Mouse (Mus musculus): ENCODE measurements around the gene Med26. TPM values are rescaled to one million over a fixed set of nuclear protein-coding genes. Genes with fewer than 3 reads are reported as not detected.
A peak's percentile ranks its signal among the peaks of the same experiment; 100 is the strongest.

Med26 gene
- polyA plus RNA-seq, 1 experiment from 2014 or later: 11.8 TPM

GRCm38 (mm10) chr8:72497911-72498310, 50.2 kb downstream of the Med26 start:
- DNase-seq (ENCODE audit: low spot score) (no peak), ATAC-seq (no peak)
- peaks cover 10% of the 10 kb centered on the region for H3K4me1 ChIP-seq (ENCODE audit: control insufficient read depth, insufficient read depth, low read length)
- WGBS: 89% methylated on average over 1 of the region's 1 CpGs
- H3K4me2 ChIP-seq (ENCODE audit: low read length): no peak overlapping the region
- no peak overlapping the region for H3K27ac ChIP-seq (ENCODE audit: low read depth, low read length)
- peaks cover 25% of the 10 kb centered on the region for H3K36me3 ChIP-seq (ENCODE audit: control insufficient read depth, insufficient read depth, low read length)
- no peak overlapping the region for H3K9ac ChIP-seq (ENCODE audit: low read length)
- no peaks in the 10 kb centered on the region for H3K27me3 ChIP-seq (replicated peaks; ENCODE audit: control insufficient read depth, insufficient read depth, low read length)
- H3K4me3 ChIP-seq (ENCODE audit: low read depth, low read length): no peak overlapping the region
- no peaks in the 10 kb centered on the region for H3K9me3 ChIP-seq (replicated peaks; ENCODE audit: control insufficient read depth, low read length)

GRCm38 (mm10) chr8:72496217-72496616, 51.9 kb downstream of the Med26 start:
- Histone ChIP-seq H3K9me3 (replicated peaks; ENCODE audit: control insufficient read depth, low read length) (no peaks in the 10 kb centered on the region), H3K36me3 (ENCODE audit: control insufficient read depth, insufficient read depth, low read length) (peaks cover 25% of the 10 kb centered on the region), H3K4me1 (ENCODE audit: control insufficient read depth, insufficient read depth, low read length) (peaks cover 15% of the 10 kb centered on the region), H3K4me2 (ENCODE audit: low read length) (no peak overlapping the region), H3K4me3 (ENCODE audit: low read depth, low read length) (no peak overlapping the region), H3K27ac (ENCODE audit: low read depth, low read length) (no peak overlapping the region), H3K27me3 (replicated peaks; ENCODE audit: control insufficient read depth, insufficient read depth, low read length) (no peaks in the 10 kb centered on the region), H3K9ac (ENCODE audit: low read length) (no peak overlapping the region)
- WGBS: 88% methylated on average over 19 of the region's 19 CpGs
- DNase-seq (ENCODE audit: low spot score) (no peak), ATAC-seq (no peak)

- DNase-seq (ENCODE audit: low spot score) (no peak), ATAC-seq (no peak)
- WGBS: 88% methylated on average over 23 of the region's 23 CpGs
- Histone ChIP-seq H3K27me3 (replicated peaks; ENCODE audit: control insufficient read depth, insufficient read depth, low read length) (no peaks in the 10 kb centered on the region), H3K4me3 (ENCODE audit: low read depth, low read length) (no peak overlapping the region), H3K4me1 (ENCODE audit: control insufficient read depth, insufficient read depth, low read length) (peaks cover 19% of the 10 kb centered on the region), H3K9ac (ENCODE audit: low read length) (no peak overlapping the region), H3K4me2 (ENCODE audit: low read length) (no peak overlapping the region), H3K9me3 (replicated peaks; ENCODE audit: control insufficient read depth, low read length) (no peaks in the 10 kb centered on the region), H3K27ac (ENCODE audit: low read depth, low read length) (no peak overlapping the region), H3K36me3 (ENCODE audit: control insufficient read depth, insufficient read depth, low read length) (peaks cover 25% of the 10 kb centered on the region)
These were observed 52.5 kb downstream of the Med26 start for GRCm38 (mm10) chr8:72495411-72496111.

- no peaks in the 10 kb centered on the region for H3K27me3 ChIP-seq (replicated peaks; ENCODE audit: control insufficient read depth, insufficient read depth, low read length)
- peak overlapping the region; percentile 86 for H3K4me2 ChIP-seq (ENCODE audit: low read length)
- peaks cover 19% of the 10 kb centered on the region for H3K4me1 ChIP-seq (ENCODE audit: control insufficient read depth, insufficient read depth, low read length)
- H3K9ac ChIP-seq (ENCODE audit: low read length): peak overlapping the region; percentile 75
- H3K36me3 ChIP-seq (ENCODE audit: control insufficient read depth, insufficient read depth, low read length): peaks cover 30% of the 10 kb centered on the region
- 12% methylated on average over 8 of the region's 8 CpGs for WGBS
- DNase-seq (ENCODE audit: low spot score) (no peak), ATAC-seq (no peak)
- H3K4me3 ChIP-seq (ENCODE audit: low read depth, low read length): peak overlapping the region; percentile 87
- H3K9me3 ChIP-seq (replicated peaks; ENCODE audit: control insufficient read depth, low read length): no peaks in the 10 kb centered on the region
- H3K27ac ChIP-seq (ENCODE audit: low read depth, low read length): peak overlapping the region; percentile 72
These were observed 54.7 kb downstream of the Med26 start for GRCm38 (mm10) chr8:72493381-72493780.

GRCm38 (mm10) chr8:72492622-72493081, 55.4 kb downstream of the Med26 start:
- DNase-seq (ENCODE audit: low spot score): peak; percentile 99
- WGBS: under 1% methylated on average over 38 of the region's 56 CpGs
- Histone ChIP-seq H3K27ac (ENCODE audit: low read depth, low read length) (peak overlapping the region; percentile 72), H3K9ac (ENCODE audit: low read length) (peak overlapping the region; percentile 79), H3K4me2 (ENCODE audit: low read length) (peak overlapping the region; percentile 93), H3K27me3 (replicated peaks; ENCODE audit: control insufficient read depth, insufficient read depth, low read length) (no peaks in the 10 kb centered on the region), H3K36me3 (ENCODE audit: control insufficient read depth, insufficient read depth, low read length) (peaks cover 36% of the 10 kb centered on the region), H3K9me3 (replicated peaks; ENCODE audit: control insufficient read depth, low read length) (no peaks in the 10 kb centered on the region), H3K4me1 (ENCODE audit: control insufficient read depth, insufficient read depth, low read length) (peaks cover 19% of the 10 kb centered on the region), H3K4me3 (ENCODE audit: low read depth, low read length) (peak overlapping the region; percentile 87)
- peak; percentile 98 for ATAC-seq

GRCm38 (mm10) chr8:72491680-72492621, 56.1 kb downstream of the Med26 start, which contains the start of gene Slc35e1:
TSS of gene Slc35e1 (minus strand) at chr8:72492614.
- DNase-seq (ENCODE audit: low spot score): no peak
- ATAC-seq: peak; percentile 62; the same call in 1 of the 2 replicates
- peak within 1 kb of the TSS; percentile 93 for H3K4me2 ChIP-seq (ENCODE audit: low read length)
- H3K27ac ChIP-seq (ENCODE audit: low read depth, low read length): peak within 1 kb of the TSS; percentile 72
- H3K36me3 ChIP-seq (ENCODE audit: control insufficient read depth, insufficient read depth, low read length): peaks cover 43% of the 10 kb centered on the region
- peak within 1 kb of the TSS; percentile 79 for H3K9ac ChIP-seq (ENCODE audit: low read length)
- under 1% methylated on average over 81 of the region's 98 CpGs for WGBS
- H3K4me3 ChIP-seq (ENCODE audit: low read depth, low read length): peak within 1 kb of the TSS; percentile 87
- H3K9me3 ChIP-seq (replicated peaks; ENCODE audit: control insufficient read depth, low read length): no peaks in the 10 kb centered on the region
- H3K27me3 ChIP-seq (replicated peaks; ENCODE audit: control insufficient read depth, insufficient read depth, low read length): no peaks in the 10 kb centered on the region
- H3K4me1 ChIP-seq (ENCODE audit: control insufficient read depth, insufficient read depth, low read length): peaks cover 19% of the 10 kb centered on the region

GRCm38 (mm10) chr8:72491017-72491416, 57.1 kb downstream of the Med26 start:
- Histone ChIP-seq H3K4me1 (ENCODE audit: control insufficient read depth, insufficient read depth, low read length) (peaks cover 19% of the 10 kb centered on the region), H3K27me3 (replicated peaks; ENCODE audit: control insufficient read depth, insufficient read depth, low read length) (no peaks in the 10 kb centered on the region), H3K4me3 (ENCODE audit: low read depth, low read length) (peak overlapping the region; percentile 87; the same call in 1 of the 2 replicates), H3K27ac (ENCODE audit: low read depth, low read length) (no peak overlapping the region), H3K9me3 (replicated peaks; ENCODE audit: control insufficient read depth, low read length) (no peaks in the 10 kb centered on the region), H3K9ac (ENCODE audit: low read length) (peak overlapping the region; percentile 79), H3K4me2 (ENCODE audit: low read length) (peak overlapping the region; percentile 93; the same call in 1 of the 2 replicates), H3K36me3 (ENCODE audit: control insufficient read depth, insufficient read depth, low read length) (peaks cover 46% of the 10 kb centered on the region)
- DNase-seq (ENCODE audit: low spot score) (no peak), ATAC-seq (no peak)
- 74% methylated on average over 2 of the region's 2 CpGs for WGBS

GRCm38 (mm10) chr8:72487014-72487413, 61.1 kb downstream of the Med26 start:
- Histone ChIP-seq H3K9ac (ENCODE audit: low read length) (no peak overlapping the region), H3K27ac (ENCODE audit: low read depth, low read length) (no peak overlapping the region), H3K36me3 (ENCODE audit: control insufficient read depth, insufficient read depth, low read length) (peaks cover 54% of the 10 kb centered on the region), H3K4me2 (ENCODE audit: low read length) (no peak overlapping the region), H3K9me3 (replicated peaks; ENCODE audit: control insufficient read depth, low read length) (no peaks in the 10 kb centered on the region), H3K4me3 (ENCODE audit: low read depth, low read length) (no peak overlapping the region), H3K4me1 (ENCODE audit: control insufficient read depth, insufficient read depth, low read length) (peaks cover 9% of the 10 kb centered on the region), H3K27me3 (replicated peaks; ENCODE audit: control insufficient read depth, insufficient read depth, low read length) (no peaks in the 10 kb centered on the region)
- ATAC-seq: no peak
- DNase-seq (ENCODE audit: low spot score): no peak
